8 mouse cellular contexts compared by ENCODE assay signal in the genomic region with DNA sequence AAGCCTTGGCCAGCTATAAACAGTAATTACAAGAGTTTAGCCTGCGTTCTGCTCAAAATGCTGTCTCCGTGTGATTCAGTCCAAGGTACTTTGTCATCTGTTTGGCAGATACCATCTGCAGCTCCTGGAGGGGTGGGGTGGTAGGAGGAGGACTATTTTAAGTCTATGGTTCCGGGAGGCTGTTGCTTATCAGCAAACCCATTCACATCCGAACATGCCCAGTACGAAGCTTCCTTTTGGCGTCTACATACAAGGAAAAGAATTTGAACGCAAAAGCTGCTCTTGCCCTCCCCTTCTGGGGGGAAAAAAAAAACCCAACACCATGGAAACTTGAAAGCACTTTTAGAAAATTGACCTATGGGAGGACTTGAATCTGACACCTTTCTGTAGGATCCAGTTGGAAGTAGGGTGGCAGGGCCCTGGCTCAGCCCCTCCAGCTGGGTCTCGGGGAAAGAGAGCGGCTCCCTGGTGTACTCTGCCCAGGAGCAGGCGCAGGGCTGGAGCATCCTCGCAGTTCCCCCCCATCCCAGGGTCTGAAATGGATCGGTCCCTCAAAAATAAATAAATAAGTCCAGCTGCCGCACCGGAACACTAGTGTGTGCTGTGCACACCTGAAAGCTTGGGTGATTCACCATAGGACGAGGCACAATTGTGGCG.
A peak's percentile ranks its signal among the peaks of the same experiment; 100 is the strongest.
DNase-seq lines count a peak whose midpoint lies in the region; ATAC-seq lines count a peak whose summit lies in the region.

No protein-coding gene starts in this region.

- intact Hi-C loops in gastrocnemius, postnatal 14 days (cut with DNase I; ENCODE audit: low total_unique reads): loop anchor here (10.0 kb wide), 1 partner anchor 91 kb away; no protein-coding TSS in a partner anchor

- ATAC-seq in inflammation-experienced regulatory T-cells, adult 6 months: peak; percentile 84
- peak; percentile 90 for ATAC-seq in megakaryocyte progenitor cell, adult 5-6 weeks (replicated peaks; ENCODE audit: poor library complexity)

- peak; percentile 84 to 95 for DNase-seq in adrenal gland, adult (ENCODE audit: inconsistent age in 2 of 2, low spot score in 1 of 2)
- peak; percentile 89 for DNase-seq in embryo, embryonic 10.5 days (ENCODE audit: low spot score)
- peak; percentile 50 for DNase-seq in gastrocnemius, postnatal 14 days
- peak; percentile 72 to 85 for DNase-seq in left cerebral cortex, adult 9 months (ENCODE audit: low spot score in 2 of 2)
- DNase-seq in right cerebral cortex, postnatal 14 days: peak; percentile 61
- peak; percentile 90 for DNase-seq in yolk sac, embryonic 10.5 days (ENCODE audit: low spot score)

Comparison
In these comparisons a context has a peak if more than half of its experiments do, and no peak if none do; other contexts are left out.
1. Peak in every context shown above with its lines: DNase-seq and ATAC-seq.